Mouse (Mus musculus): ENCODE data around the gene Foxn3. TPM values are rescaled to one million over a fixed set of nuclear protein-coding genes. Genes with fewer than 3 reads are reported as not detected.

Gene Foxn3
- total RNA-seq, 1 experiment from 2014 or later, result 98.9 TPM

DNA sequence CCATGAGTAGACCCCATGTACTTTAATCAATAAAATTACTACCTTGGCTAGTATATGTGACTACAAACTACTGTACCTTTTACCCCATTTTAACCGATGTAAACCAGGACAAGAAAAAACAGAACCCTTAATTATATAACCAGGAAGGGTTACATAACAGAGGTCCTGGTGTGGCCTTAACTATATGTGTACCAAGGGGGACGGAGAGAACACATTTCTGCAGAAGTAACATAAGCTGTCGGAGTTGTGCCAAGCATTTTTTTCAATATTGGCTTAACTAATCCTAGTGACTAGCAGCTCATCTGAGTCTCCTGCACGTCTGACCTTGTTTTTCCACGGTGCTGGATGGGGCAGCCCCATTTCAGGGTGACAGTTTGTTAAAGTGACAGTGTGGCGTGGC, 315.4 kb downstream of the Foxn3 start:
- no peak for DNase-seq

DNA sequence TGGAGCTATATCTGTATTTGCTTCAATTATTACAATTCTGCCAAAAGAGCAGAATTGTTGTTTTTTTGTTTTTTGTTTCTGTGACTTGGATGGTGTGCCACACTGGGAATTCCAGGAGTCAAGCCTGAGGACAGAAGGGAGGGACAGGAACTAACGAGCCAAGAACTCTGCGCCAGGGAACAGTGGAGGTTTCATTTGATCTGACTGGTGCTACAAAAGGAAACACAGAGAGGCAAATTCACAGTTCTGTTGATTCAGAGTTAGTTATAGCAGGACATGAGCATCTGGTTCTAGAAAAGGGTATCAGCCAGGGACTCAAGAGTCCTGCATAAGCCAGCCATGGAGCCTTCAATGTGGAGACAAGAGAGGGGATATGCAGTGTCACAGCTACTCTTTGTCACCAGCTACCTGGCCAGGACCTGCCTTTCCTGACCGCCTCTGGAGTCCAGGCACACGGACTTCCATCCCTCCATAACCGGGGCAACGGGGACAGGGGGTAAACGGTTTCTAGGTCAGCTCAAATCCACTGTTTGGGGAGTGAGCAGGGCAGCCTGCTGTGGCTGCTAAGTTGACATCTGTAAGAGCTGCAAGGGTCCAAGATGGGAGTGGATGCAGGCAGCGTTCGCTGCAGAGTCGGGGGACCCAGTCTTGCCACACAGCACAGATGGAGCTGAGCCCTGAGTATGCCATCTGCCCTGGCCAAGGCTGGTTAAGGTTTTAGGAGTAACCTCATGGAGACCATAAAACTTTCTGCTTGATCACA, 316.2 kb downstream of the Foxn3 start:
- DNase-seq, result no peak

DNA sequence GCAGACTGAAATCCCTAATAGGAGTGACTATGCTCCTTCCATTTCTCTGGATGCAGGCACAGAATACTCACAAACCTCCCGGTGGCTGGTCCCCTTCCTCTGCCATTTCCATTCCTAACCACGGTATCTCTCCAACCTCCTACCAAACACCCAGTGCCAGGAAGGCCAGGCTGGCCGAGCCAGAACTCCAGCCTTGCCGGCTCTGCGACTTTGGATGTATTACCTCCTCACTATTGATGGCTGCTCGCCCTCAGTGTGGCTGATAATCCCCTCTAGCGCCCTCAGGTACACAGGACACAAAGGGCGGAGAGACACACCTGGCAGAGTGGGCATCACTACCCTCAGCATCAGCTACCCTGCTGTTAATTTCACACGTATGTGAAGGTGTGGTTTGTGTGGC, 318.7 kb downstream of the Foxn3 start:
- DNase-seq, result no peak

DNA sequence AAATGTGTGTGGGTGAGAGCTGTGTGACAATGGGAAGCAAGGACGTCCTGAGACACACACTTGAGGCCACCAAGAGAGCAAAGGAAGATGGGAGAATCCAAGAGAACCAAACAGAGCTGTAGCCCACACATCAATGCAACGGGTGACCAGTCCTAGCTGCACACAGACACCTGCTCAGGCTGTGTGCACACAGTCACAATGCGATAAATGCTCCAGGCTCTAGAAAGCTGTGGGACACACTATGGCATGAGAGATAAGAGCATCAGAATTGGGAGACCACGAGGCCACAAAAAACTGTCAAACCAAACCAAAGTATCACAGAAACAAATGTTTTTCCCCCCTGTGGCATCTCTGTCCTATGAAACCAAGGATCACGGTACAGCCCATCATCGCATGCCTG, 319.1 kb downstream of the Foxn3 start:
- DNase-seq, result no peak

DNA sequence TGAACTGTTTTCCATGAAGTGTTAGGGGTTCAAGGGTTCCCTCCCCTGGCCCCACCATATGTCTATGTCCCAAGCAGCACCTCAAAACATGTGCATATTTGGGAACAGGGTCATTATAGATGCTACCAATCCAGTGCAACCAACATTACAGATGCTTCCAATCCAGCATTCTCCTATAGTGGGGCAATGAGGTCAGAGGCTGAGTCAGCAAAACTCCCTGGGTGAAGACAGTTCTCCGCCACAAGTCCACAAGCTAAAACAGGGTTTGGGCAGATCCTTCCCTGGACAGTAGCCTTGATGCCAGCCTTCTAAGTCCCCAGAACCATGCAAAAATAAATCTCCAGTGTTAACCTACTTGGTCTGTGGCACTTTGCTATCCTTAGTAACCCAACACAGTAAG, 320.1 kb downstream of the Foxn3 start:
- DNase-seq, result no peak

DNA sequence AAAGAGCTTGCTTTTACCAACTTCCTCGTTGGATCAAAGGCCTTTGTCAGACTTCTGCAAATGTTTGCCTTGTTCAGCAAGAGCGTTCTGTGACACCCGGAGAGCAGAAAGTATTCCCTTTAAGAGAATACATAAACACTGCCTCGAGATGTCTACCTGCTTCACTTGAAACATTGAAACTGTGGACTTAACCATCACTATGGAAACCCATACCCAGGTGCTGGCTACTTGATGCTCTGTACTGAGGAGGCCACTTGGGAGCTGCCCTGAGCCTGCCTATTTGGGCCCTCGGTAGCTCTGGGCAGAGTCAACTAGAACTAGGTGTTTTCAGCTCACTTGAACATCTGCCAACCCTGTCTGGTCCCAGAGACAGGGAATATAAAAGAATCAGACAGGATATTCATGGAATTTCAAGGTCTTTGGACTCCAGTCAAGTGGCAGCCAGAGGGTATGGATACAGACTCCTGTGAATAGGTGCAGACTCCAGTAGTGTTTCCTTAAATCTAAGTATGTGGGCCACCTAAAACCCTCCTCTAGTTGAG, 323.1 kb downstream of the Foxn3 start:
- no peak for DNase-seq

DNA sequence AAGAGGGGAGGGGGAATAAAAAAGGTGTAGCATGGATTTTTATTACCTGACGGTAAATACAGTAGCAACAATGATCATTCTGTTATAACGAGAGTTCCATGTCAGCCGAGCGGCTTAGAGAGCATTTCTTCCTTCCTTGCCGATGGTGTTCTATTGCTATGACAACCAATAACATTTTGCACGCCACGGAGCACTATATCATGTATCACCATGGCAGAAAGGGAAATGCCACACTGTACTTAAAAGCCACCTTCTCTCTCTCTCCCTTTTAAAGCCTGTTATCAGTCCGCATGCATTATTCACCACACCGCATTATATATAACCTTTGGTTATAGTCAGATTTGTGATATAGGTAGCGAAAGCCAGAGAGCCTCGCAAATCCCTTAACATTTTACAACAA, 323.6 kb downstream of the Foxn3 start:
- DNase-seq, result no peak

DNA sequence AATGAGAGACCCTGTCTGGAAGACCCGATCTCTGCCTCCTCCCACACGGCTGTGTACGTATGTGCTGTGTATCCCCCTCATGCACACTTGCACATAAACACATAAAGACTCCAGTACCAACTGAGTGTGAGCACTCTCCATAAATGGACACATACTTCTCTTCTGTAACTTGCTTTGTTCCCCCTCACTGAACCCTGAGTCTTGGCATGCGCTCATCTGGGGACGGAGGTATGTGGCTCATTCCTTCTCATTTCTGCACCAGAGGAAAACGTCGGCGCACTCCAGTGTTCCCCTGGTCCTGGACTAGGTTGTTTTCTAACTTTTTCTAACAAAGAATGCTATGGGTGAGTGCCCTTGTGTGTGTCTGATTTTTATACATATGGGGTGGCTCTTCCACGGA, 325.9 kb downstream of the Foxn3 start:
- no peak for DNase-seq

DNA sequence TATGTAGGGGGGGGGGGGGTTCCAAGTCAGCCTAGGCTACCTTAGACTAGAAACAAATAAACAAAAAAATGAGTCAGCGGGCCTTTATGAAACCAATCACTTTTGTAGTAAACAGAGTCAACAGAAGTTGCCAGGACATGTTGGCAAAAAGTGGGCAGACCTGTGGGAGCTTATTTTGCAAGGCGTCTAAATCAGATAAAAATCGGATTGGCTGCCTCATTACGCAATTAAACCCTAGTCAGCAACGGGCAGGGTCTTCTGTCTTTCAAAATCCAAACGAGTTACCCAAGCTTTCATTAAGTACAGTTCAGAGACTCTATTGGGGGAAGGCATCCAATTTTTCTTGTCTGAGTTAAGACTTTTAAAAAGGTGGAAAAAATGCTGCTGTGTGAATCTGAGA, 329.0 kb downstream of the Foxn3 start:
- no peak for DNase-seq

DNA sequence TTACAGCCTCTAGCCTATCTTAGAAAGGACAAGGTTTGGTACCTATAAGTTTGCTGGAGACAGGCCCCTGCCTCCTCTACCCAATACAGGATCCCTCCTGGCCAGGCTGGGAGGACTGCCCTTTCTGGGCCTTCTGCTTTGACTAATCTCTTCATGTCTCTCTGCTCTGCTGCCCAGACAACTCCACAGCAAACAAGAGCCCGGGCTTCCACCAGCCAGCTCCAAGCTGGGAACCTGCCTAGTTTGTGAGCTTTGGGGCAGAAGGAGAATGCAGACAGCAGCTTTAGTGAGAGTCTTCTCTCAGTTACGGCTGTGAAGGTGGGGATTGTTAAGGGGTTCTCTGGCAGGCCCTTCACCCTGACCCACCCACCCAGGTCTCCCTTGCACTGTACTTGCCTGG, 330.0 kb downstream of the Foxn3 start:
- no peak for DNase-seq

DNA sequence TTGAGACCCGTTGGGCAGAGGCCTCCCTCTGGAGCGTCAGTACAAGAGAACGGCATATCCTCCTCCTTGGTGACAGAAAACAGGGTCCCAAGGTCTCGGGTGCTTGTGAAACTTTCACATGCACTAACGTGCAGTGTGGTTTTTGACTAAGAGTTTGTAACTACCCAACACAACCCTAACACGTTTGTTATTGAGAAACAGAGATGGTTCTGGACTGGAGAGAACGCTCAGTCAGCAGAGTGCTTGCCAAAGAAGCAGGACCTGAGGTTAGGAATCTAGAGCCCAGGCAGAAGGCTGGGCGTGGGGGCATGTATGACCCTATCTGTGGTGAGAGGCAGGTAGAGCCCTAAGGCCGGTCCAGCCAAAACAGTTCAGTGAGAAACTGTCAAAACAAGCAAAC, 330.9 kb downstream of the Foxn3 start:
- DNase-seq, result no peak

DNA sequence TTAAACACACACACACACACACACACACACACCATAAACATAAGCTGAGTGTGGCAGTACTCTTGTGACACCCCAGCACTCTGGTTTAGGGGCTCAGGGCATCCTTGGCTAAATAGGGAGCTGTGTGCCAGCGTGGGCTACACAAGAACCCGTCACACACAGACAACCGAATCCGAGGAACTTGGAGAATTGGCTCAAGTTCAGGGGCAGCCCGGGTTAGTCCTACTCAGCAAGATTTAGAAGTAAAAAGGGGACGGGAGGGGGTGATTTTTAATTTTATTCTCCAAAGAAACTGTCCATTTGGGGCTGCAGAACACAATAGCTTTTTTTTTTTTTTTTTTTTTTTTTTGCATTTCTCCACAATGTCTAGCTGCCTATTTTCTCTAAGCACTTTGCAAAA, 332.1 kb downstream of the Foxn3 start:
- DNase-seq, result no peak

DNA sequence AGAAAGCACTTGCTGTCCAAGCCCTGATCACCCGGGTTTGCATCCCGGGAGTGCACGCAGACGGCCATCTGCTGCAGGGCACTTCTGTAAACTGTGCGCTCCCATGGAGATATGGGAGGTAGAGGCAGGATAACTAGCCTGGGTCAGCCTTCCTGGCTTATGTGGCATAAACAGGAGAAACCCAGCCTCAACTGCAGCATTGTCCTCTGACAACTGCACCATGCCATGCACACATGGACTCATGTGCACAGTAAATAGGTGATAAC, 332.7 kb downstream of the Foxn3 start:
- DNase-seq, result no peak

DNA sequence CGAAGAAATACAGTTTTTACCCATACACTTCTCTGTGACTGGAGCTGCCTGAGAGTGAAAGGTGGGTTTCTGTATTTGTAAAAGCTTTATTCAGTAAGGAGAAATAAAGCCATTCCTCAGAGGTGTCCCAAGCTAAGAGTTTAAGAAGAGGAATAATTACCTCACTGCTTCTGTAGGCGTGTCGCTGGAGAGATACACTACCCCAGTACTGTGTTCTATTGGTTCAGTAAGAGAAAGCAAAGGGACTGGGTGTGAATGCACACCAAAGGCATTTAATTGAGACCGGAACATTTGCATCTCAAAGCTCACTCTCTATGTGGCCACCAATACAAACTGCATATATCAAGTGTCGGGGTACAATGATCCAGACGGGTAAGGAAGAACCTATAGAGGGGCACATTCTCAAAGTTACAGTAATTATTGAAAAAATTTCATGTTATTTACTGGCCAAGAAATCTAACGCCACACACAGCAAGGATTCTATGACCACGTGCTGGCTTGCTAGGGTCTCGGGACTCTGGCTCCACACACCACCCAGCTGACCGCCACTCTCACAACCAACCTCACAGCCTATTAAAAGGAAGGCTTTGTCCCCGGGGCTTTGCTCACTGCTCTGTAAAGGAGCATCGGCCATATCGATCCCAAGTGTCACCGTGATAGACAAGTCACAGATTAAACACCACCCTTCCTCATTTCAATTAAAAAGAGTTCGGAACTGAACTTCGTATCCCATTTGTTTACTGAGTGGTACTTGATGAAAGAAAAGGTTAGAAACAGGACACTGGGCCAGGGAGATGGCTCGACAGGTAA, 333.2 kb downstream of the Foxn3 start:
- DNase-seq, result no peak

DNA sequence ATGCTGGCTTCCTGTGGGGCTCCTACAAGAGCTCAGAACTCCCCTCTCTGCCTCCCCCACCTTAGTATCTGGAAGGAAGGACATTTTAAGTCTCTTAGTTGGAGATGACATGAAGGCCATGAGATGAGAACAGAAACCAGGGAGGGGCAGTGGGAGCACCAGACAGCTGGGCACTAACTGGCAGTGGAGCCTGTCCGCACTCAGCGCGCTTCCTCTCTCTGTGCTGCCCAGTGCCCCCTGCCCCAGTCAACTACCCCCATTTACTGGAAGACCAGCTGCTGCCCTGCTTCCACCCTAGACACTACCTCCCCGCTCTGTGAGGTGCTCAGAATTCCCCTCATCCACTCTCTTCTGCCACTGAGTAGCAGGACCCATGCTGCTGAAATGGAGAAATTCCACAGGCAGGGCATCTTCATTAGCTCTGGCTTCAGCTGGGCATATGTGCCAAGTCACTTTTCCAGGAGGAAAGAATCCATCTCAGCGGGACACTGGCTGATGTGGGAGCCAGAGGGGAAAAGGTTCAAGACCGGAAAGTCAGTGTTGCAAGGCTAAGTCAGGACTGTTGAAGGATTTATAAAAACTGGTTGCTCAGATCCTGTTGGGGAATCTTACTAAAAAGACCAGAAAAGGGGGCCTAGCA, 335.9 kb downstream of the Foxn3 start:
- DNase-seq, result no peak

DNA sequence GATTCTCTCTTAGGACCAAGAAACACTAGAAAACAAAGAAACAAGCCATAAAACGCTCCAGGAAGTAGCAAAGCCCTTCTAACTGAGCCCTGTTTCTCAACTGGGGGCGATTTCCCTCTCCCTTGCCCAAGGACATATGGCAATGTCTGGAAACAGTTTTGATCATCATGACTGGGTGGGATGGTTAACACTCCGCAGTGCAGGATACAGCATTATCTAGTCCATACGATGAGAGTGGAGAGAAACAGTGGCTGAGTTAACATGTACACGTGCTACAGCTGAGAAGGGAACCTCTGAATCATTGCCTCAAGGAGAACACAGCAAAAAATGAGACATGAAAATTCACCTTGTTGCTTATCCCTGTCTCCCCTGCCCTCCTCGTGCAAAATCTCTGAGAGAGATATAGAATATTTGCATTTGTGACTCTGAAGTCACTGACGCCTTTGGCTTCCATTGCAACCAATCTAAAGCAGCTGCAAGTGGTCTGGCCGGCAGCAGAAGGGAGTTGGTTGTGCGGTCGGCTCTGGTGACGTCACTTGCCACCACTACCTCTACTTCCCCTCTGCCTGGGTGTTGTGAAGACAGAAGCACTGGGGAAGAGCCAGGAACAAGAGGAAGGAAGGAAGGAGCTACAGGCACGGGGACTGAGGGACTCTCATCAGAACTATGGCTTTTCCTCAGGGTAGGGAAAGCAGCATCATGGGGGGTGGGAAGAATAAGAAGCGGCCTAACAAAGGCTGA, 338.3 kb downstream of the Foxn3 start:
- DNase-seq, result no peak

DNA sequence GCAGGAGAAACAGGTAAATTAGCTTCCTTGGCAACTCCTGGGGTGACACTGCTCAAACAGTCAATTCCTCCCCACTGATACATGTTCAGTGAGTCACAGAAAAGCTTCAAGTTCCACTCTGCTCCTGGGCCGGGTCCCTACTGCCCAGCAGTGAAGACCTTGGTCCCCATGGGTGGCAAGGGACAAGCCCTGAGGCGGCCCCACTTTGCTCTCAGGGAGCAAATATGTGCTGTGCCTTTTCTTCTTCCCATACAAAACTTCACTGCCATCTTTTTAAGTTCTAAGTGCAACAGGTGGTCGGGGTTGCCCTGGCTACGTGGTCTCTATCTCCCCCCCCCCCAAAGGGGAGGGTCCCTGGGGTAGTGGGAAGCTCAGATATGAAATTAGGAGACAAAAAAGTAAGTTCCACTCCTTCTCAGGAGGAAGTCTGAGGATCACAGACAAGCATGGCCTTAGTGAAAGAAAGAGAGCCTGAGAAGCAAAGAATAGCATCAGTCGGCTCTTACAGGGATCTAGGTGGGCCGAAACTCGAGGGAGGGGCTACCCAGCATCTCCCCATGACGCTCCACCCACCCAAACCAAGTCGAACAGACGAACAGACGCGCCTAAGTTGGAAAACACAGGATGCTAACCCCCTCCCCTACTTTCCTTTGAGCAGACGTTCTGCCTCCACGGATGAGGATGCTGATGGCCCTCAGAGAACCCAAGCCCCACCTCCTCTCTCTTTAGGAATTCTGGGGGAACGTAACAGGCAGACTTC, 342.1 kb downstream of the Foxn3 start:
- no peak for DNase-seq

DNA sequence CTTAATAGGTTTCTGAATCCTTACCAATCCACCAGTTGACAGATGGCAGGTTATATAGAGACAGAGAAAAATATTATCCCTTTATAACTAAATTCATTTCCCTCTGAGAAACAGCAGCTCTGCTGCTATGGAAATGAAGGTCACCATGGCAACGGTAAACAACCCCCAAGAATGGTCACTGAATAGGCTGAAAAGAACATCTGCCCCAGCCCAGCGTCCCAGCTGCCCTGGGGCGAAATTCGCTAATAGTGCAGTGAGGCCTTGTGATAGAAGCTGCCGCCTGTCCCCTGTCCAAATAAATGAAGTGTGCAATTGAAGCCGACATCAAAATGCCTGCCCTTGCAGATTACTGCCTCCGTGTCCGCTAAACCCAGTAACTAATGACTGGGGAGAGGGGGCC, 343.0 kb downstream of the Foxn3 start:
- DNase-seq, result no peak

DNA sequence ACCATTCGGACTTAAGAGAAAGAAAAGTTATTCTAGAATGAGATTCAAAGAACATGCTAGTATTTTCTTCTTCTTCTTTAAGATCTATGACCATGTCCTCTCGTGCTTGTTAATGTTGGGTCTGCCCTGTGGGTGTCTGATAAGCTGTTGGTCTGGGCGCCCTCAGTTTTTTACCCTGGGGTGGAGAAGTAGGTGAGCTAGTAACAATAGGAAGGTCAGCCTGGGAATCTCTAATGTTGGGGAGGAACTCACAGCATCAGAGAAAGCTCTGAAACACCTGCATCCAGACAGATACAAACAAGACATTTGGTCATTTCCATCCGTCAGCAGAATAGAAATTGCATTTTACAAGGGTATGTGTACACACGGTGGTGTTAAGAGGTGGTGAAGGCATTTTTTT, 343.6 kb downstream of the Foxn3 start:
- DNase-seq, result no peak

DNA sequence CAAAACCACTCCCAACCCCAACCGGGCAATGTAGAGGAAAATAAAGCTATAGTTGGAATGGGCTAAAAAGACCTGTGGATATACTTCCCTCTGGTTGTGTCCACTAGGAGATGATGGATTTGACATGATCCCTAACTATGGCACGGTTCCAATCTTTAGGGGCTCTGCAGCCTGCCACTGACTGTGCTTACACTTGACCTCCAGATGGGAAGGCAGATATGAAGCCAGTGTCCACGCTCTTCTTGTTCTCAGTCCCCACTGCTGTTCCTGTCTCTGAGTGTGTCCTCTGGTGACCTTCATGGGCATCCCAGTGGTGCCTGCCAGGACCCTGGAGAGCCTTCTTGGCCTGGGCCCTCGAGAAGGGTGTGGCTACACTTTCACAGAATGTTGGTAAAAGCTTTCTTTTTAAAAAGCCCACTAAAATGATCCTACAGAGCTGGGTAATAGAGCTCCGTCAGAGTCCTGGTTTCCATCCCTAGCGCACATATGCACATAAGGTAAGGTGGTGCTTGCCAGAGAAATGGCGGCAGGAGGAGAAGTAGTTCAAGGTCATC, 346.2 kb downstream of the Foxn3 start:
- DNase-seq, result no peak

DNA sequence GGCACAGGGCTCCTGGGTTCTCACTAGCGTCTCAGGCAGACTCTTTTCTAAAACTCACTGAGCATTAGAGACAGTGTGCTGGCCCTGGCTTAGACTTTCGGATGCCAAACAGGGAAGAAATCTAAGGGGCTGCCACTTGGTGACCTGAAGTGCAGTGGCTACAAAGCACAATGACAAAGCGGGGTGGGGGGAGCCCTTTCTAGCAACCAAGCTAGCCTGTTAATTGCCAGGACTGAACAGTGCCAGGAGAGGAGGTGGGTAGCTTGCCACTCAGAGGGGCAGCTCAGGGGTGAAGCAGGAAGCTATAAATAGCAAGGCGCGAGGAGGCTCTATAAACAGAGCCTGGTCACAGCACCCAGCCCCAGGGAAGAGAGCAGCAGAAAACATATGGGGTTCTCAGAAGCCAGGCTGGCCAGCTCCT, 347.0 kb downstream of the Foxn3 start:
- DNase-seq, result no peak

Data from adrenal gland, postnatal 25 days (tissue).